Mouse (Mus musculus) inflammation-experienced regulatory T-cells (primary cell): Measurements from ENCODE around the gene Il17re. TPM values are rescaled to one million over a fixed set of nuclear protein-coding genes. Genes with fewer than 3 reads are reported as not detected.

Experiments
- polyA plus RNA-seq, 2 experiments: library from polyadenylated mRNA; unstranded; fragments of 100-300 nt; shearing (Covaris generic); gene quantifications; one replicate each; pipeline ENCODE4 v1.2.1; 2017

Gene Il17re
- polyA plus RNA-seq: 1 to 10 TPM in 1 of 2 experiments, under 1 TPM in 1; 0.54 to 7.3 TPM

GRCm38 (mm10) chr6:113457952-113458534 lies at the start of gene Il17re:
Il17re (plus strand) TSS chr6:113458484.

GRCm38 (mm10) chr6:113419199-113419587 lies 39.1 kb upstream of the Il17re start, which contains the start of gene Rpusd3:
Rpusd3 (minus strand) TSS chr6:113419340.

GRCm38 (mm10) chr6:113435664-113436205 lies 22.5 kb upstream of the Il17re start, which contains the start of gene Cidec:
Cidec (minus strand) TSS chr6:113435760.

GRCm38 (mm10) chr6:113442442-113443090 lies 15.7 kb upstream of the Il17re start, which contains the start of gene Jagn1:
Jagn1 (plus strand) TSS chr6:113442569.

GRCm38 (mm10) chr6:113471297-113471936 lies 13.1 kb downstream of the Il17re start, which contains the start of gene Il17rc:
Il17rc (plus strand) TSS chr6:113471427.

GRCm38 (mm10) chr6:113483100-113483615 lies 24.9 kb downstream of the Il17re start, which contains the start of gene Creld1:
Creld1 (plus strand) TSS chr6:113483297.

GRCm38 (mm10) chr6:113501388-113502084 lies 43.3 kb downstream of the Il17re start, which contains the start of gene Prrt3:
Prrt3 (minus strand) TSS chr6:113501931.

Other genes starting within 250 kb of the Il17re start
- gene Mtmr14, start 220.6 kb upstream of the Il17re start, polyA plus RNA-seq: 10 to 100 TPM; 43.5 to 55.0 TPM
- gene Cpne9, start 176.2 kb upstream of the Il17re start, polyA plus RNA-seq: 1 to 10 TPM in 1 of 2 experiments, under 1 TPM in 1; 0.48 to 3.1 TPM
- gene Brpf1, start 151.3 kb upstream of the Il17re start, polyA plus RNA-seq: 10 to 100 TPM; 42.3 to 65.8 TPM
- gene Ogg1, start 131.5 kb upstream of the Il17re start, polyA plus RNA-seq: 10 to 100 TPM; 12.9 to 15.0 TPM
- 1 to 10 TPM; 2.1 to 3.6 TPM for gene Camk1, start 114.5 kb upstream of the Il17re start, polyA plus RNA-seq
- gene Tada3, start 80.6 kb upstream of the Il17re start, polyA plus RNA-seq: 10 to 100 TPM; 51.2 to 56.4 TPM
- 100 to 1,000 TPM; 468 to 469 TPM for gene Arpc4, start 80.4 kb upstream of the Il17re start, polyA plus RNA-seq
- gene Ttll3, start 69.2 kb upstream of the Il17re start, polyA plus RNA-seq: 10 to 100 TPM; 15.7 to 18.9 TPM
- gene Rpusd3, start 39.1 kb upstream of the Il17re start, polyA plus RNA-seq: 10 to 100 TPM; 17.1 to 17.9 TPM
- 1 to 10 TPM in 1 of 2 experiments, not detected in 1; 1.4 TPM for gene Cidec, start 22.7 kb upstream of the Il17re start, polyA plus RNA-seq
- gene Jagn1, start 15.9 kb upstream of the Il17re start, polyA plus RNA-seq: 10 to 100 TPM; 48.3 to 61.5 TPM
- gene Il17rc, start 12.9 kb downstream of the Il17re start, polyA plus RNA-seq: under 1 TPM; 0.31 to 0.89 TPM
- gene Creld1, start 24.8 kb downstream of the Il17re start, polyA plus RNA-seq: 10 to 100 TPM in 1 of 2 experiments, 1 to 10 TPM in 1; 9.9 to 12.6 TPM
- under 1 TPM; 0.35 to 0.73 TPM for gene Prrt3, start 43.4 kb downstream of the Il17re start, polyA plus RNA-seq
- gene Emc3, start 73.2 kb downstream of the Il17re start, polyA plus RNA-seq: 10 to 100 TPM; 82.2 to 89.7 TPM
- 1 to 10 TPM; 3.4 to 6.1 TPM for gene Fancd2, start 73.2 kb downstream of the Il17re start, polyA plus RNA-seq
- gene Fancd2os, start 142.2 kb downstream of the Il17re start, polyA plus RNA-seq: not detected
- gene Brk1, start 146.3 kb downstream of the Il17re start, polyA plus RNA-seq: 100 to 1,000 TPM; 225 to 236 TPM
- gene Vhl, start 165.5 kb downstream of the Il17re start, polyA plus RNA-seq: 10 to 100 TPM; 28.3 to 29.5 TPM
- 10 to 100 TPM; 41.7 to 44.1 TPM for gene Irak2, start 180.0 kb downstream of the Il17re start, polyA plus RNA-seq
- 1 to 10 TPM; 8.0 to 8.2 TPM for gene Tatdn2, start 238.6 kb downstream of the Il17re start, polyA plus RNA-seq